Mouse (Mus musculus): ENCODE data around the gene Nanos3.

The Nanos3 gene

GRCm38 (mm10) chr8:84197141-84197921, 12.3 kb upstream of the Nanos3 start:
- DNase-seq (ENCODE audit: low read depth, low spot score): peak; percentile 93
- H3K36me3 ChIP-seq (ENCODE audit: control insufficient read depth, insufficient read depth, low read length, poor library complexity, severe bottlenecking): no peaks in the 10 kb centered on the region
- no peaks in the 10 kb centered on the region; the same call in 1 of the 2 replicates for H3K27me3 ChIP-seq (ENCODE audit: control insufficient read depth, insufficient read depth, low read length, poor library complexity, severe bottlenecking)

GRCm38 (mm10) chr8:84194224-84194743, 9.3 kb upstream of the Nanos3 start:
- no peak for DNase-seq (ENCODE audit: low read depth, low spot score)
- no peaks in the 10 kb centered on the region for H3K36me3 ChIP-seq (ENCODE audit: control insufficient read depth, insufficient read depth, low read length, poor library complexity, severe bottlenecking)
- no peaks in the 10 kb centered on the region; the same call in 1 of the 2 replicates for H3K27me3 ChIP-seq (ENCODE audit: control insufficient read depth, insufficient read depth, low read length, poor library complexity, severe bottlenecking)

- Histone ChIP-seq H3K36me3 (ENCODE audit: control insufficient read depth, insufficient read depth, low read length, poor library complexity, severe bottlenecking) (no peaks in the 10 kb centered on the region), H3K27me3 (ENCODE audit: control insufficient read depth, insufficient read depth, low read length, poor library complexity, severe bottlenecking) (no peaks in the 10 kb centered on the region; the same call in 1 of the 2 replicates)
- peak; percentile 81 for DNase-seq (ENCODE audit: low read depth, low spot score)
These were observed 8.5 kb upstream of the Nanos3 start for GRCm38 (mm10) chr8:84193566-84193965.

- no peak for DNase-seq (ENCODE audit: low read depth, low spot score)
- Histone ChIP-seq H3K36me3 (ENCODE audit: control insufficient read depth, insufficient read depth, low read length, poor library complexity, severe bottlenecking) (no peaks in the 10 kb centered on the region), H3K27me3 (ENCODE audit: control insufficient read depth, insufficient read depth, low read length, poor library complexity, severe bottlenecking) (no peaks in the 10 kb centered on the region; the same call in 1 of the 2 replicates)
These were observed 8.1 kb upstream of the Nanos3 start for GRCm38 (mm10) chr8:84193161-84193560.

GRCm38 (mm10) chr8:84192555-84192954, 7.5 kb upstream of the Nanos3 start:
- Histone ChIP-seq H3K36me3 (ENCODE audit: control insufficient read depth, insufficient read depth, low read length, poor library complexity, severe bottlenecking) (no peaks in the 10 kb centered on the region), H3K27me3 (ENCODE audit: control insufficient read depth, insufficient read depth, low read length, poor library complexity, severe bottlenecking) (no peaks in the 10 kb centered on the region; the same call in 1 of the 2 replicates)
- DNase-seq (ENCODE audit: low read depth, low spot score): peak; percentile 88

- H3K27me3 ChIP-seq (ENCODE audit: control insufficient read depth, insufficient read depth, low read length, poor library complexity, severe bottlenecking): no peaks in the 10 kb centered on the region
- no peaks in the 10 kb centered on the region for H3K36me3 ChIP-seq (ENCODE audit: control insufficient read depth, insufficient read depth, low read length, poor library complexity, severe bottlenecking)
- DNase-seq (ENCODE audit: low read depth, low spot score): peak; percentile 20
These were observed 7.0 kb upstream of the Nanos3 start for GRCm38 (mm10) chr8:84192023-84192422.

GRCm38 (mm10) chr8:84190191-84190867, 5.3 kb upstream of the Nanos3 start:
- H3K36me3 ChIP-seq (ENCODE audit: control insufficient read depth, insufficient read depth, low read length, poor library complexity, severe bottlenecking): no peaks in the 10 kb centered on the region
- no peak for DNase-seq (ENCODE audit: low read depth, low spot score)
- H3K27me3 ChIP-seq (ENCODE audit: control insufficient read depth, insufficient read depth, low read length, poor library complexity, severe bottlenecking): no peaks in the 10 kb centered on the region

- Histone ChIP-seq H3K36me3 (ENCODE audit: control insufficient read depth, insufficient read depth, low read length, poor library complexity, severe bottlenecking) (no peaks in the 10 kb centered on the region), H3K27me3 (ENCODE audit: control insufficient read depth, insufficient read depth, low read length, poor library complexity, severe bottlenecking) (no peaks in the 10 kb centered on the region)
- no peak for DNase-seq (ENCODE audit: low read depth, low spot score)
These were observed 4.6 kb upstream of the Nanos3 start for GRCm38 (mm10) chr8:84189603-84190002.

GRCm38 (mm10) chr8:84188671-84189070, 3.7 kb upstream of the Nanos3 start:
- Histone ChIP-seq H3K27me3 (ENCODE audit: control insufficient read depth, insufficient read depth, low read length, poor library complexity, severe bottlenecking) (no peaks in the 10 kb centered on the region), H3K36me3 (ENCODE audit: control insufficient read depth, insufficient read depth, low read length, poor library complexity, severe bottlenecking) (no peaks in the 10 kb centered on the region)
- no peak for DNase-seq (ENCODE audit: low read depth, low spot score)

- H3K27me3 ChIP-seq (ENCODE audit: control insufficient read depth, insufficient read depth, low read length, poor library complexity, severe bottlenecking): no peaks in the 10 kb centered on the region
- H3K36me3 ChIP-seq (ENCODE audit: control insufficient read depth, insufficient read depth, low read length, poor library complexity, severe bottlenecking): no peaks in the 10 kb centered on the region
- DNase-seq (ENCODE audit: low read depth, low spot score): peak; percentile 91
These were observed 2.2 kb upstream of the Nanos3 start for GRCm38 (mm10) chr8:84187065-84187755.

GRCm38 (mm10) chr8:84186547-84186946, 1.5 kb upstream of the Nanos3 start:
- peak; percentile 90 for DNase-seq (ENCODE audit: low read depth, low spot score)
- no peaks in the 10 kb centered on the region for H3K27me3 ChIP-seq (ENCODE audit: control insufficient read depth, insufficient read depth, low read length, poor library complexity, severe bottlenecking)
- H3K36me3 ChIP-seq (ENCODE audit: control insufficient read depth, insufficient read depth, low read length, poor library complexity, severe bottlenecking): no peaks in the 10 kb centered on the region

- Histone ChIP-seq H3K36me3 (ENCODE audit: control insufficient read depth, insufficient read depth, low read length, poor library complexity, severe bottlenecking) (no peaks in the 10 kb centered on the region), H3K27me3 (ENCODE audit: control insufficient read depth, insufficient read depth, low read length, poor library complexity, severe bottlenecking) (no peaks in the 10 kb centered on the region)
- DNase-seq (ENCODE audit: low read depth, low spot score): no peak
These were observed 653 bp downstream of the Nanos3 start for GRCm38 (mm10) chr8:84184085-84185043.

- no peaks in the 10 kb centered on the region for H3K27me3 ChIP-seq (ENCODE audit: control insufficient read depth, insufficient read depth, low read length, poor library complexity, severe bottlenecking)
- H3K36me3 ChIP-seq (ENCODE audit: control insufficient read depth, insufficient read depth, low read length, poor library complexity, severe bottlenecking): no peaks in the 10 kb centered on the region
- no peak for DNase-seq (ENCODE audit: low read depth, low spot score)
These were observed 1.5 kb downstream of the Nanos3 start for GRCm38 (mm10) chr8:84183261-84184084.

Measured in splenic B cell, adult 2 months (primary cell).